Mouse (Mus musculus): ENCODE measurements around the gene Tcf7l1.

DNA sequence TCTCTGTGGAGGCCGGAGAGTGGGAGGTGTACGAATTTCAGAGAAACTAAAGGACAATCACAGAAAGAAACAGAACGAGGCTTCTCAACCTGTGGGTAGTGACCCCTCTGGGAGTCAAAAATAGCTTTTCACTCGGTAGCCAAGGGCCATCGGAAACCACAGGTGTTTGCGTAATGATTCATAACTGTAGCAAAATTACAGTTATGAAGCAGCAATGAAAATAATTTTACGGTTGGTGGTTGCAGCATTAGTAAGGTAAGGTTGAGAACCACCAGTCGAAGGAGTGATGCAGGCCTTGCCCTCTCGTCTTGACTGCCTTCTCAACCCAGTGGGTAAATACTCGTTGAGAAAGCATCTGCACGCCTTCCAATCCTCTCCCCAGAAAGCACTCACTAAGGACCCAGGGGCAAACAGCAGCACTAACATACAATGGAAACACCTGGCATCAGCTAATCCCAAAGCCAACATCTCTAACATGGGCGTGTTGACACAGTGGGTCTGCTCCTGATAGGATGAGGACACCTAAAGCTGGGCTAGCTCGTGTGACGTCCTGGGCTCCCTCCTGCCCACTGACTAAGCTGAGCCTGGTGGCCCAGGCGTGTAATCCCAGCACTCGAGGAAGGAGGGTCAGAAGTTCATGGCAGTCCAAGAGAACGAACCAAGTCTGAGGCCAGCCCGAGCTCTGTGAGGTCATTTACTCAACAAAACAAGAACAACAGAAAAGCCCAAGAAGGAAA is 147.7 kb downstream of the Tcf7l1 start:
- TF ChIP-seq CTCF (IDR thresholded peaks at IDR 0.05; ENCODE audit: low read depth) = no peak
- TF ChIP-seq EP300 (IDR thresholded peaks at IDR 0.05; ENCODE audit: low read depth) = no peak
